Mouse (Mus musculus) lung, postnatal 25 days (tissue): ENCODE results near the gene Mkrn2.

ENCODE experiments used
- DNase-seq: peaks from one replicate; pipeline ENCODE4 v3.0.0; 2022; ENCODE audit warnings: low spot score

The Mkrn2 gene

DNA sequence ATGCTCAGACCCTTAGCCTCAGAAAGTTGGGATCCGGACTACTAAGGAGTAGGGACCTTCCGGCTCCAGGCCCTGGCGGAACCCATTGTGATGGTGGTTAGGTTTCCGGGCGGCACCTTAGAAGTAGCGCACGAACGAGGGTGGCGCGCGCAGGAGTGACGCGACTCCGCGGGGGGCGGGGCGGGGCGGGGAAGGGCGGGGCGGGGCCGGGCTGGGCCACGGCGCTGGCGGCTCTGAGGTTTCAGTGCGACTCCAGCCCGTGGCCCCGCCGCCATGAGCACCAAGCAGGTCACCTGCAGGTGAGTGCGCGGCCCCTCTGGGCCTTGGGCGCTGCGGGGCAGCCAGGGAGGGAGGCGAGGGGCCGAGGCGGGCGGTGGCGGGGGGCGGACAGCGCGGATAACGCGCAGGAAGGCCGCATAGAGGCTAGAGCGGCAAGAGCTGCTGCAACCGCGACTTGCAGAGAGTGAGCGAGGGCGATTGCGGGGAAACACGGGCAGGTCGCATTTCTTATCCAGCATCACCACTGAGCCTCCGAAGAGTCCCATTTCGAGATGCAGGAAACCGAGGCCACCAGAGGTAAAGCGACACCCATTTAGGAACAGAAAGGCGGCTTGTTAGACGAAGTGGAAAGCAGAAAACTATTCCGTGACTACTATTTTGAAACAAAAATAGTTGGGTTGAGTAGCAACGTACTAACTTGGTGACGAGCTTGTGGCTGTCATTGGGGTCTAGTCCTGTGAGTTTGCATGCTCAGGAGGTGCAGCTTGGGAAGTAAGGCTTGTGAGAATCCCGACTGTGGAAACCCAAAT, at the start of gene Mkrn2:
Gene Mkrn2 (plus strand): TSS at position 188 of the 809 bp plus-strand sequence.
- DNase-seq = peak; percentile 80

DNA sequence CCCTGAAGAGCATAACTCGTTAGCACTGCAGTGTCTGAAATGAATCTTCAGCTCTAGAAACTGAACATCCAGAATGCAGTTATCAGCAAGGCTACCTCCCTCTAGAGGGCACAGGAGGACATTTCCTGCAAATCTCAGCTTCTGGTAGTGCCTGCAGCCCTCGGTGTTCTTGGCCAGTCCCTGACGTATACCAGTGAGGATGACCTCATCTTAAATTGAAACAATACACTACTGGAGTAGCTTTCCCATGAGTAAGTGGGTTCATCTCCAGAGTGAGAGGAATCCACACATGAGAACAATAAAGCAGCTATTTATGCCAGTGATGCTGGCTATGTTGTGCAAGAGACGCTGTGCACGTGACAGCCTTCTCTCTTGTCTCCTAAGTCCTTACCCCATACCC, 46.2 kb upstream of the Mkrn2 start:
- no peak for DNase-seq

GRCm38 (mm10) chr6:115558176-115558575, 43.5 kb upstream of the Mkrn2 start:
- no peak for DNase-seq

- no peak for DNase-seq
Measured at GRCm38 (mm10) chr6:115559651-115560632, 41.8 kb upstream of the Mkrn2 start.

DNA sequence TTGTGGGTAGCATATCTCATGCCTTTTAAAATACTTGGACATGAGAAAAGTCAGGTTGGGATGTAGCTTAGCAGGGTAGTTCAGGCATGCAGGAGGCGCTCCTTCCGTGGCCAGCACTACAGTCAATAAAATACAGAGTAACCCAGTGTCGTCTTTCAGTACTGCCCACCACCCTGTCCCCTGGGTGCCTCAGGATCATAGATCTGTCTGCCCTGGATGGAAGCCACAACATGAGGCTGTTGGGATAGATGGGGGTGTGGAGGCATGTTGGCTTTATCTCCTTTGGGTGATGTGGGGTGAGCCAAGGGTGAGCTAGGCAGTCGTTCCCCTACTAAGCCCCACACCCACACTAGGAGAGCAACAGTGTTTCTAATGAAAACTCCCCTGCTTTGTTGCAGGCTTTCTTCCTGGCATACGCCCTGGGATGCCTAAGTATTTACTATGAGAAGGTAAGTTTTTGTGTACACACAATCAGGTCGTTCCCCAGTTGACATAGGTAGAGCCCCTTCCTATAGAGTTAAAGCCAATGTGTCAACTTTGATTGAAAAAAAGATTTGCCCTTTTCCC, 36.1 kb upstream of the Mkrn2 start:
- no peak for DNase-seq

- DNase-seq = no peak
Measured at GRCm38 (mm10) chr6:115574171-115574570, 27.5 kb upstream of the Mkrn2 start.

DNA sequence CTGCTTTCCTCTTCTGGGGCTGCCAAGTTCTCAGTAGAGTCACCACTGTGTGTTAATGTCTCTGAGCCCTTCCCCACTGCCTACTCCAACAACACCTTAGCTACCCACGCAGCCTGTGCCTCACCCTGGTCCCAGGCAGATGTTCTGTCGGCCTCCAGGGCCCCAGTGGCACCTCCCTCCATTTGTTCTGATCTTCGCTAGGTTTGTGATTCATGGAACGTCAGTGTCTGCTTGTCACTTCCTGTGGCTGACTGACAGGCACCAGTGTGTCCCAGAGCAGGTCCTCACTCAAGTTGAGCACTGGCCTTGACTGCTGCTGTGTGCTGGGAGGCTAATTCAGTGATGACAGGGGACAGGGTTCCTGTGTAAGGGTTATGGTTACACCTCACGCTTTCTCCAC, 24.3 kb upstream of the Mkrn2 start:
- no peak for DNase-seq

GRCm38 (mm10) chr6:115577941-115578340, 23.8 kb upstream of the Mkrn2 start:
- DNase-seq = no peak

GRCm38 (mm10) chr6:115580810-115581209, 20.9 kb upstream of the Mkrn2 start:
- no peak for DNase-seq

- no peak for DNase-seq
Measured at GRCm38 (mm10) chr6:115582328-115583115, 19.2 kb upstream of the Mkrn2 start.

DNA sequence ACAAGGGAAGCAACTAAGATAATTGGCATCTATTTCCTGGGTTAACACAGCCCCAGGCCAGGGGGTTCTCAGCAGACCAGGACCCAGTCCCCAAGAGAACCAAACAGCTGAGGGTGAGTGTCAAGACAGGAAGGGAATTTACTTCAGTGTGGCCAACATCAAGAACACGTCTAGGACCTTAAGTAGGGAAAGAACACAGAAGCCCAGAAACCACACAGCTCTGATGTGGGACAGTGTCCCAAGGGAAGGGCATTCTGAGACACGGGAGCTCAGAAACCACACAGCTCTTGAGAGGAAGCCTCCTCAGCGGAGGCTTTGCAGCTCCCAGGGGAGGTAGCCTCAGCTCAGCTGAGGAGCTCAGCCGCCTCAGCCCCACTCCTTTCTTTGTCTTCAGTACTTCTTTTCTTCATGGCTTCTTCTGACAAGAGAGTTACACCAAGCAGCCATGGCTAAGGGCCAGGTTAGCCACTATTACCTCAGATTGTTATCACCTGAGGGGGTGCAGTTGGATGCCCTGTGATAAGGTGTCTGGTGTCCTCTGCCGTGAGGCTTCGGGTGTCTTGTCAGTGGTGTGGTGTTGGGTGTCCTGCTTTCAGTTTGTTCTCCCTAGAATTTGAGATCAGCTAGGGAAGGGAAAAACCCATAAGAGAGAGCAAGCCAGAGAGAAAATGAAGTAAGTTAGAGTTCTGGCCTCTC, 18.1 kb upstream of the Mkrn2 start:
- no peak for DNase-seq

DNA sequence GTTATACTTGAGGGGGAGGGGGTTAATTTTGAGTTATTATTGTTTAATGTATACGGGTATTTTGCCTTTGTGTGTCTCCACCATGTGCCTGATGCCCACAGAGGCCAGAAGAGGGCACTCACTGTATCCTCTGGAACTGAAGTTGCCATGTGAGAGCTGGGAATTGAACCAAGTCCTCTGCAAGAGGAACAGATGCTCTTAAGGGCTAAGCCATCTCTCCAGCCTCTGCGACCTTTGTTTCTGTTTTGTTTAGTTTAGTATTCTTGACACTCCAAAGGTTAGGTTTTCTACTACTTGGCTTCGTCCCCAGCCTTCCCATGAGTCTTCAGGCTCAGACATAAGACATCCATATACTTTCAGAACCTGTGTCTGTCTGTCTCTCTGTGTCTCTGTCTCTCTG, 17.5 kb upstream of the Mkrn2 start:
- DNase-seq = no peak

DNA sequence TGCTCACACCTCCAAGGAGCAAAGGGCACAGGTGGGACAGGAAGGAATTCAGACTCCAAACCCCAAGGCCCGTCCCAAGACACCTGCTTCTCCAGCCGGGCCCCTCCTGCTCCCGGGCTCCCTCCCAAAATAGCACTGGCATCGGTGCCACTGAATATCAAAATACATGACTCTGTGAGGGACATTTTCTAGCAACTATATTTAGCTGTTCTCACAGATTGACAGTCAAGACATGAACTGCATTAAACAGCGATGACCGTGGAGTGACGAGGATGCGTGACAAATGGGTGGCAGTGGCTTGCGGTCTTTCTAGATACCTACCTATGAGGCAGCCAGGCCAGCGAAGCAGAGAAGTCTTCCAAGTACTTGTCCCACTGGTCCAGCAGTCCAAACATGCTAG, 15.4 kb upstream of the Mkrn2 start:
- DNase-seq = no peak

GRCm38 (mm10) chr6:115591692-115592359, 9.9 kb upstream of the Mkrn2 start:
- no peak for DNase-seq

- DNase-seq = no peak
Measured at GRCm38 (mm10) chr6:115592458-115592857, 9.2 kb upstream of the Mkrn2 start, which contains the start of gene Mkrn2os. TSS of gene Mkrn2os (minus strand) at chr6:115592576.

DNA sequence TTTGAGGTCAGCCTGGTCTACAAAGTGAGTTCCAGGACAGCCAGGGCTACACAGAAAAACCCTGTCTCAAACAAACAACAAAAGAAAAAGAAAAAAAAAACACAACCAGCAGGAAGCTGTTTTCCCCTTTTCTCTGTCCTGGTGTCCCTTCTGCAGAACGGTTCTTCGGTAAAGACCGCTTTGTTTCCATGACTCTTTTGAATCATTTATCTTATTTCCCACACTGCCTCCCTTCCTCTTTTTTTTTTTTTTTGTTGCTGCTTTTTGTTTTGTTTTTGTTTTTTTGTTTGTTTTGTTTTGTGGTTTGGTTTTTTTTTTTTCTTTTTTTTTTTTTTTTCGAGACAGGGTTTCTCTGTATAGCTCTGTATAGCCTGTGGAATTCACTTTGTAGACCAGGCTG, 8.4 kb upstream of the Mkrn2 start:
- no peak for DNase-seq

DNA sequence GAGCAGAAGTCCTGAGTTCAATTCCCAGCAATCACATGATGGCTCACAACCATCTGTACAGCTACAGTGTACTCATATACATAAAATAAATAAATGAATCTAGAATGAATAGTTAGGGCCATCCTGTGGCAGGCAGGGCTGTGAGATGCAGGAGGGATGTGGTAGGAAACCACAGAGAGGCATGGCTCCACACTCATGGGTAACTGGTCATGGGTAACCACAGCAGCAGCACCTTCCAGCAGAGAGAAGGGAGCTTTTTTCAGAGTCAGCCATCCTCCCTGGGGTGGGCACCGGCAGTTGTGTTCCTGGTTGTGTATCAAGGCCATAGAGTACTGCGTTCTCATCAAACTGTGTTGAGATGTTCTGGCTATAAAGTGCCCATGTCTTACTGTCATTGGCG, 7.2 kb upstream of the Mkrn2 start:
- no peak for DNase-seq

- no peak for DNase-seq
Measured at GRCm38 (mm10) chr6:115595667-115596066, 6.0 kb upstream of the Mkrn2 start.

DNA sequence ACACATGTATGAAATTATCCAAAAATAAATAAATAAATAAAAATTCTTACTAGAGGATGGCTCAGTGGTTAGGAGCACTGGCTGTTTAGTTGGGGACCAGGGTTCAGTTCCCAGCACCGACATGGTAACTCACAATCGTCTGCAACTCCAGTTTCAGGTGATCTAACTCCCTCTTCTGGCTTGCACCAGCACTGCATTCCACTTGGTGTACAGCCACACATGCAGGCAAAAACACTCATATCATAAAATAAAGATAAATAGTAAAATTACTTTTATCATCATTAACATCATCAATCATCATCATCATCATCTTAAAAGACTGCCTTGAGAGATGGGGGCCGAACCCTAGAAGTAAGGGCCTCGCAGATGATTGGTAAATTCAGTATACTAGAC, 384 bp upstream of the Mkrn2 start:
- DNase-seq = no peak

GRCm38 (mm10) chr6:115606461-115606860, 4.8 kb downstream of the Mkrn2 start:
- DNase-seq = no peak

DNA sequence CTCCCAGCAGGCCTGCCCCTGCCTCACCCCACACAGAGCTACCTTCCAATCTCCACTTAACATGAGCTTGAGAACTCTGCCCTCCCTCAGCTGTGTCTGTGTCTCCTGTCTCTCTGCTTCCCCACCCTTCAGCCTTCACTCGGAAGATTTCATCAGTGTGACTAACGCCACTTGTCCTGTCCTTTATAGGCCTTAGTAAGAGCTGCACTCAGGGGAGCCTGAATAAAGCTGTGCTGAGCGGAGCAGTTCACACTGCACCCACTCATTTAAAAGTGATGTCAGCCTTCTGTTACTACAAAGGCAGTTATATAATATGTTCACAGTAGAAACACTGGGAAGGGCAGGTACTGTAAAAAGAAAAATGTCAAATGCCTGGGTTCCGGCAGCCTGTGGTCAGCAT, 5.7 kb downstream of the Mkrn2 start:
- peak; percentile 26 for DNase-seq
